Mouse (Mus musculus) adrenal gland, adult (tissue): ENCODE measurements at regions not wholly inside any gene's neighbourhood (a gene's known extent, or its start where the extent isn't known, plus 50 kb on each side); places are given as distances from the start of the nearest gene placed in this dataset.
A peak's percentile ranks its signal among the peaks of the same experiment; 100 is the strongest.
"Not testable (repeated sequence)": the region's sequence is repeated elsewhere in the genome, so short reads cannot be mapped to it uniquely, and the experiment has no call there.

ENCODE experiments used
- DNase-seq, 2 experiments: peaks; one replicate each; pipeline ENCODE4 v3.0.0; 2022 to 2023; ENCODE audit warnings: low spot score in 1 of 2; ENCODE audit not compliant: inconsistent age in 2 of 2

DNA sequence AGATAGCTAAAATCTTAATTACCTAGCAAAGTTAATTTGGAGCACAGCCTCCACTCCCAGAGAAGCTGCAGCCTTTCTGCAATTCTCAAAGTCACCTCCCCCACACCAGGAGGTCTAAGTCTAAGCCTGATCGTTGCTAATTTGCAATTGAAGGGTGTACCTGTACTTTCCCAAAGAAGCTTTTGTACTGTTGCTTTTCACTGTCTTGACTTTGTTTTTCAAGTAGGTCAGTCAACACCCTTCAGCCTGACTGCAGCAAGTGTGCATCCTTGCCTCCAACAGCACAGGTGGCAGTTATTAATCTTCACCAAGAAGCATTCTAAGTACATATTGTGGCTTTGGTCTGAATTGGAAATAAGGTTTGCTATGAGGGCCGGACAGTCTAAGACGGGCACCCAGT lies 91.7 kb upstream of the Slc22a30 start:
- DNase-seq, result not testable (repeated sequence)

DNA sequence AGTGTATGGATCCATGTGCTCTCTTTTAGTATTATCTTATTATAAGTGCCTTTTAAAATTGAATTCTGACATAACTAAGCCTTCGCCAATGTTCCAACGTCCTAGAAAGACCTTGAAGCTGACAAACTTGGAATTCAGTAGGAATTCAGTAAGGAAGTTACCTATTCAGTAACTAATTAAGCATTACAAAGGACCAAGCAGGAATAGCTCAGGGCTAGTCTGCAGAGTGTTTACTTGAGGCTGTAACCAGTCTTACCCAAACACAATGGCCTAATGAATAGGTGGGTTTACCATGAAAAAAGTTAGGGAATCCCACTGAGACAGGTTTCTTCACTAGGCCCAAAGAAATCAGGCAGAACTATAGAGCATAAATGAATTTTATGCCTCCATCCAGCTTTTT lies 92.6 kb upstream of the Slc22a30 start:
- not testable (repeated sequence) for DNase-seq

DNA sequence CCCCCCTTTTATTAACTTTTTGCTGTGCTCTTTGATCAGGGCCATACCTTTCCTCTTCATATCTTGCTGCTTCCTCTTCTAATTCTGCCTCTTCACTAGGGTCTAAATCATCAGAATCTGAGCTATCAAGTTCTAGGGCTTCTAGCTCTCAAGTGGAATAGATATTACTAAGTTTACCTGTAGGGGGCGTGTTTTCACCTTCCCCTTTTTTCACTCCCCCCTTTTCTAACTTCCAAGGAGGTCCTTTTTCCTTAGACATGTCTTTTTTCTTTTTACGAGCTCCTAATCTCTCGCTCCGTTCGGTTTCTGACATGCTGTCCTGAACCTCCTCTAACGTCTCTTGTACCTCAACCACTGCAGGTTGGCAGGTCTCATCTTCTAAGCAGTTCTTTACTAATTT lies 73.3 kb upstream of the Slc22a8 start:
- DNase-seq, result peak in 1 of 2 experiments; percentile 63

DNA sequence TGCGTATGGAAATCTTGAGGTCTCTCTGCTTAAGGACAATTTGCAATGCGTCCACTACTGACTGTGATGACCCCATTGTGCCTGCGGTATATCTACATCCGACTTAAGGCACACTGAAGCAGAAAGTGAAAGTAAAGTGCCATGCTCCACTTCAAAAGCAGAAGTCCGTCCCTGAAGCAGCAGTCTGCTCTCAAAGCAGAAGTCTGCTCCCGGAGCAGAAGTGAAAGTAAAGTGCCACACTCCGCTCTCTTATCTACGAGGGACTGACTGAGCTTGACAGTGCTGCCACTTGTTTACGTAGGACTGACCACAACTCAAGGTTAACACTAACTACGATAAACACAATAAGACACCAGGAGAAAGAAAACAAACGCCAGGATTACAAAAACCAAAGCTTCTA lies 72.8 kb upstream of the Slc22a8 start:
- DNase-seq, result peak; percentile 59 to 85

DNA sequence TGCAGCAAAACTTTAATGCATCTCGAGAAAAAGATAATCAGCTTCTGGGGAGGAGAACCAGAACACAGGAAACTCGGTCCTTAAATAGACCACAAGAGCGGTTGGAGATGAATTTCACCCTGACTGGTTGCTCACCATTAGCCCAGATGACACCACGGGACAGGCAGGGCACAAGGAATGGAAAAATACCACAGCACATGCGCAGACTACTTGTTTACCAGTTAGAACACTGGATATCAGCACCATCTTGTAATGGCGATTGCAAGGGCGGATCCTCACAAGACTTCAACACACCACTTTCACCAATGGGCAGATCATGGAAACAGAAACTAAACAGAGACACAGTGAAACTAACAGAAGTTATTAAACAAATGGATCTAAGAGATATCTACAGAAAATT lies 72.1 kb upstream of the Slc22a8 start:
- DNase-seq, result peak; percentile 44 to 70

DNA sequence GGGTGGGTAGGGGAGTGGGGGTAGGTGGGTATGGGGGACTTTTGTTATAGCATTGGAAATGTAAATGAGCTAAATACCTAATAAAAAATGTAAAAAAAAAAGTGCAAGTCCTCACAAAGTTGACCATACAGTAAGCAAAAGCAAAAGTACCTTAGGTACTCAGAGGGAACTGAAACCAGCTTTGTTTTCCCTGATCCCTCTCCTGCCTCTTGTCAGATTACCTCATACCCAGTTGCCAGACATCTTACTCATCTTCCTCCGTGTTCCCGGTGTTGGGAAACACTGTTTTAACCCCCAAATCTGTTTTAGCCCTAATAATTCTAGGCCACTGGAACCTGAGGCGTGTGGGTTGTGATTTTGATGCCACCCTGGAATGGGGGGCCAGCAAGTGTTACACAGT lies 56.5 kb upstream of the Slc22a8 start:
- DNase-seq, result no peak

DNA sequence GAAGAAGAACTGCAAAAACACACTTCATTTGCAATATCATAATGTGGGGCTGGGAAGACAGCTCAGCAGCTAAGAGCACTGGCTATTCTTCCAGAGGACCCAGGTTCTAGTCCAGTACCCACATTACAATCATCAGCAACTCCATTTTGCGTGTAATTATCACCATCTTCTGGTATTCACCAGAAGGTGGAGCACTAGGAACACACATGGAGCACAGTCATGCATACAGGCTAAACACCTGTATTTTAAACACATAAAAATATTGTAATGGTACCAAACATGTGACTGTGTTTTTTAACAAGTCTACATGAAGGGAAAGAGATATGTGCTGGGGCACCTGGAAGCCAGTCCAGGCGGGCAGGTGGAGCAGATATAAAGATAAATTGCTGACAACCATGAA lies 55.0 kb upstream of the Slc22a8 start:
- DNase-seq, result no peak
